Mouse (Mus musculus) adipocyte (in vitro differentiated cells): Measurements from ENCODE around the gene Zfp335.
"Not testable (repeated sequence)": the region's sequence is repeated elsewhere in the genome, so short reads cannot be mapped to it uniquely, and the experiment has no call there.

ENCODE experiments used
- DNase-seq: peaks from one replicate; pipeline ENCODE4 v3.0.0-alpha.2; 2016; ENCODE audit warnings: low spot score

The Zfp335 gene

GRCm38 (mm10) chr2:164894048-164894447 lies 17.5 kb downstream of the Zfp335 start:
- DNase-seq = no peak

- no peak for DNase-seq
Measured at GRCm38 (mm10) chr2:164892696-164893216, 18.8 kb downstream of the Zfp335 start.

- DNase-seq = no peak
Measured at GRCm38 (mm10) chr2:164891908-164892695, 19.5 kb downstream of the Zfp335 start.

- no peak for DNase-seq
Measured at GRCm38 (mm10) chr2:164891056-164891834, 20.3 kb downstream of the Zfp335 start.

- no peak for DNase-seq
Measured at GRCm38 (mm10) chr2:164890411-164891049, 21.0 kb downstream of the Zfp335 start.

- DNase-seq = no peak
Measured at GRCm38 (mm10) chr2:164889960-164890359, 21.6 kb downstream of the Zfp335 start.

DNA sequence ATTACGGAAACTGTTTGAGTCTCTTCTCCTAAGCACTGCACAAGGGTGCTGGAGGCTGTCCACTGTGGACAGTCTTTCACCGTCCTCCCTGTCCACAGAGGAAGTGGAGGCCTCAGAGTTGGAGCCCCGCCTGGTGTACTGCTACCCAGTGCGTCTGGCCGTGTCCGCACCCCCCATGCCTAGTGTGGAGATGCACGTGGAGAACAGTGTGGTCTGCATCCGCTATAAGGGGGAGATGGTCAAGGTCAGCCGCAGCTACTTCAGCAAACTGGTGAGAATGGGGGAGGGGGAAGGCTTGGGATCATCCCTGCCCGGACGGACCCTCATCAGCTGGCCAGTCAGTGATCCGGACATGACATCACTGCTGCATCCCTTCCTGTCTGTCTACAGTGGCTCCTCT lies 22.6 kb downstream of the Zfp335 start:
- DNase-seq = no peak

DNA sequence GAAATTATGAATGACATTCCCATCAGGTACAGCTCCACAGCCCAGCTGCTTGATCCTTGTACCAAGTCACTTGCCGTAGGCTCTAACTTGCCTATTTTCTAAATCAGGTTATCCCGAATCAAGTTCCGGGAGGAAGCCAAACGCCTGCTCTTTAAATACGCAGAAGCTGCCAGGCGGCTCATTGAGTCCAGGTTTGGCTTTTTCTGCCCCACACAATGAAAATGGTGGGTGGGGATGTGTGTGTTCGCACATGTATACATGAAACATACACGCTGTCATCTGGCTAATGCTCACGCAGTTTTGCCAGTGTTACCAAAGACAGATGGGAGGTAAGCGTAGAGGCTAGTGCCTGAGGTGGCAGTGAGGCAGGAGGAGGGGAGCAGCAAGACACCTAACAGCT lies 24.9 kb downstream of the Zfp335 start:
- DNase-seq = no peak

GRCm38 (mm10) chr2:164885788-164886187 lies 25.8 kb downstream of the Zfp335 start:
- DNase-seq = peak; percentile 73

DNA sequence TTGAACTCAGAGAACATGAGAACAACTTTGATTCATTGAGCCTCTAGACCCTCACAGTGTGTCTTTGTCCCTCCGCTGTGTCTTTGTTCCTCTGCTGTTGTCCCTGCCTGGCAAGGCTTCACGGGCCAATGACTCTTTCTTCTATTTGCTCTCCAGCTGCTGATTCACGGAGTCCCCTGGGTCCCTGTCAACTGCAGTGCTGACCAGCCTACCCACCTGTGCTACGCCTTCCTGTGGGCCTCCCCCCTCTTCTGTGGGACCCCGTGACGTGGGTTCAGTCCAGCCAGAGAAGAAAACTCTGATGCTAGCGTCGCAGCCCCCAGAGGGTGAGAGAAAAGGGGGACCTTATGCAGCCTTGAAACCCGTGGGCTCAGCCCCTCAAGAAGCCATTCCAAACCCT lies 28.9 kb downstream of the Zfp335 start:
- no peak for DNase-seq

DNA sequence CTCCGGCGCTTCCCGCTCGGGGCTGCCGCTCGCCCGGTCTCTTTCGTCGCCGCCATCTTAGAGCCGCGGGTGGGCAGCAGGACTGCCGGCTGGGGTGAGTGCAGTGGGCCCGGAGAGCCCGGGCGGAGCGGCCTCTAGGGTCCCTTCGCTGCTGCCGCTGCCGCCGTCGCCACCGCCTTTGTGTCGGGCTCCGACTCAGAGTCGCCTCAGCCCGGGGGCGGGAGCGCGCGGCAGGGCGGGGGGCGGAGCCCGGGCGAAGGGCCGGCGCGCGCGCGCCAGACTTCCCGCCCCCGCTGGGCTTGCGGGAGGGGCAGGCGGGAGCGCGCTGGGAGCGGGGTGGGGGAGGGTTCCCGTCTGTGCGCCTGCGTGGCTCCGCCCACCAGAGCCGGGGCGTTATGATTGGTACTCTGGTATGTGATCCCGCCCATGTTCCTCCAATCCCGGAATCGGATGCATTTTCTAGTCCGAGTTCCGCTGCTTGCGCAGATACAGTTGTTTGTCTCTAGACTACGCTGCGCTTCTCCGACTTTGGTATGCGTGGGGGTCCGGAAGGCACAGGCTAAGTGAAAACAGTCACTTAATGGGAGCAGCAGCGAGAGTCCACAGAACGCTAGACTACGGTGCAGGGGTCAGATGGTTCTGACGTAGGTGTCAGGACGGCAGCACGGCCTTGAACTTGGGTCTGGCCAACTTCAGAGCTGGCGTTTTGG lies 31.8 kb downstream of the Zfp335 start:
- DNase-seq = peak; percentile 97

DNA sequence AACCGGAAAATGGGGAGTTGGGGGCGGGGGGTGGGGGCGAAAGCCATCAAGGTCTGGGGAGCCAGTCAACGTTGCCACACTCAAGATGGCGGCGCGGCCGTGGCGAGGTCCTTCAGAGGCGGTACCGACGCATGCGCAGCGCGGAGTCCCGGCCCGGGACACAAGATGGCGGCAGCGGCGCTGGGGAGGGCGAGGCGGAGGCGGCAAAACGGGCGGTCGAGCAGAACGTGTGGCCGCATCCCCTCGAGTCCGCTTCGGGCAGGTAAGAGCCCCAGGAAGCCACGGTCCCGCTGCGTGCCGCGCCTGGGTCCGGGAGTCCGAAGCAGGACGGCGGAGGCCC lies 32.4 kb downstream of the Zfp335 start, which contains the start of gene Pcif1:
Gene Pcif1, plus strand, starts transcription at position 77 of the 340 bp plus-strand sequence.
- peak; percentile 89 for DNase-seq

- DNase-seq = peak; percentile 66
Measured at GRCm38 (mm10) chr2:164878509-164879227, 32.9 kb downstream of the Zfp335 start.

DNA sequence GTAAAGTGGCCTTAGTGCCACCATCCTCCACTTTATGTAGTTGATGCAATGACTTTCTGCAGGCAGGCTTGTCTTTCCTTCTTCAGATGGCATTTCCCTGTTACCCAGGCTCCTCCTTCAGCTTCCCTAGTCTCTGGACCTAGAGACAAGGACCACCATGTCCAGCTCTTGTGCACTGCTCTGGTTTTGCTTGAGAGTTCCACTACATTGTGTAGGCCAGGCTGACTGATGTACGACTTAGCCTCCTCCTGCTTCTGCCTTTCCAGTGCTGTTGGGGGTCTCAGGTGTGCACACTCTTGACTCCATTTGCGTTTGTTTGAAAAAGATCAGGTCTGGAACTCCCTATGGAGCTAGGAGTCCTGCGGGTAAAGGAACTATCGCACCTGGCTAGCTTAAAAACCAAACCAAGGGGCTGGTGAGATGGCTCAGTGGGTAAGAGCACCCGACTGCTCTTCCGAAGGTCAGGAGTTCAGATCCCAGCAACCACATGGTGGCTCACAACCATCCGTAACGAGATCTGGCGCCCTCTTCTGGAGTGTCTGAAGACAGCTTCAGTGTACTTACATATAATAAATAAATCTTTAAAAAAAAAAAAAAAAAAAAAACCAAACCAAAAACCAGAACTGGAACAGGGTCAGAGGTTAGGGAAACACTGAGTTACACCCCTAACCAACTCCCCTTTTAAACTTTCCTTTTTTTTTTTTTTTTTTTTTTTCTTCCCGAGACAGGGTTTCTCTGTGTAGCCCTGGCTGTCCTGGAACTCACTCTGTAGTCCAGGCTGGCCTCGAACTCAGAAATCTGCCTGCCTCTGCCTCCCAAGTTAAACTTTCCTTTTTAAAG lies 34.0 kb downstream of the Zfp335 start:
- not testable (repeated sequence) for DNase-seq

DNA sequence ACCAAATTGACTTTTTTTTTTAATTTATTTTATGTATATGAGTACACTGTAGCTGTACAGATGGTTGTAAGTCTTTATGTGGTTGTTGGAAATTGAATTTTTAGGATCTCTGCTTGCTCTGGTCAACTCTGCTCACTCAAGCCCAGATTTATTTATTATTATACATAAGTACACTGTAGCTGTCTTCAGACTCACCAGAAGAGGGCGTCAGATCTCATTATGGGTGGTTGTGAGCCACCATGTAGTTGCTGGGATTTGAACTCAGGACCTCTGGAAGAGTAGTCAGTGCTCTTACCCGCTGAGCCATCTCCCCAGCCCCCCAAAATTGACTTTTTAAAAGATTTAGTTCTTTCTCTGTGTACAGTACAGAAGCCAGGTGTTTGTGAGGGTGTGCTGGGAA lies 35.9 kb downstream of the Zfp335 start:
- not testable (repeated sequence) for DNase-seq

- DNase-seq = peak; percentile 52
Measured at GRCm38 (mm10) chr2:164874239-164874769, 37.3 kb downstream of the Zfp335 start.

- DNase-seq = no peak
Measured at GRCm38 (mm10) chr2:164873621-164874020, 37.9 kb downstream of the Zfp335 start.

DNA sequence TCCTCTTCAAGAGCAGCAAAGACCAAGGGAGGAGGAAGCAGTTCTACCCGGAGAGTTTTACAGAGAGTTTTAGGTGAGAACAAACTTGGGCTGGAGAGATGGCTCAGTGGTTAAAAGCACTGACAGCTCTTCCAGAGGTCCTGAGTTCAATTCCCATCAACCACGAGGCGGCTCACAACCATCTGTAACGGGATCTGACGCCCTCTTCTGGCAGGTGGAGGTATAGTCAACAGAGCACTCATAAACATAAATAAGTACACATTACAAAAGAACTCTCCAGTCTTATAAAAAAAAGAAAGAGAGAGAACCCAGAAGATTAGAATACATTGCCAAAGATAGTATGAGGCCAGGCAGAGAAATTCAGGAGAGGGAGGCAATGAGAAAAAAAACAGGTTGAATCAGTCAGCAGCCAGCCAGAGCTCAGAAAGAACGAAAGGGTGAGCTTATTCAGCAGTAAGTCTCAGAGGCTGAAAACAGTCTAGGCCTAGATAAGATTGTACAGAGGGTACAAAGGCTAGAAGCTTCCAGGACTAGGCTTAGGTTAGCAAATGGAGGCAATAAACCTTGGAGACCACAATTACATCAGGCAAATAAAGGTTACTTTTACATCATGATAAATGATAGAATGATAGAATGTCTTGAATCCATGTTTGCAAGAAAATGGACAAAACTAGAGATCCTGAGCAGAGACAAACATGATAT lies 39.8 kb downstream of the Zfp335 start:
- no peak for DNase-seq

GRCm38 (mm10) chr2:164868491-164868890 lies 43.1 kb downstream of the Zfp335 start:
- no peak for DNase-seq
